Mouse (Mus musculus): Measurements from ENCODE around the gene Cfap61.

Gene Cfap61

DNA sequence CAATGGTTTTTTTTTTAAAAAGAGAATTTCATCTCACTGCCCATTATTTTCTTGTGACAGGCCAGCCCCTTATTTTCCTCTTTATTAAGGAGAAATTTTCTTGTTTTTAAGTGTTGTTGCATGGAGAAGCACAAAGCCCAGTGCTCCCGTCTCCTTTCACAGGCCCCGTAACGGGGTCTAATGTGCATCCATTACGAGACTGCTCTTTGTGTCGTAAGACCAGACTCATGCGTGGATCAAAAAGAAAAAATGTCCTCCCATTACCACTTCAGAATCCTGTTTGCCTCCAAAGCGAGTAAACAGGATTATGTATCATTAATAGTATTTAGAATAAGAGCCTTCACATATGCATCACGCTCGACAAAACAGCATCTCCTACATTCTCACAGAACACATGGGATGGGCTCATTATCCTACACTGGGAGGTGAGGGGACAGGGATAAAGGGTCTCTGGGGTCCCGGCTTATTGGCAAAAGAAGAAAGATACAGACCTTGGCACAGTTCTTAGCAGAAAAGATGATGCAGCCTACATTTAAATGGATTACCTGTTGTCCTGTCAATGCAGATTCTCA, 166.0 kb downstream of the Cfap61 start:
- POLR2A ChIA-PET: interaction anchor here in 1 of 4 experiments (1.1 kb wide), 1 partner anchor 16 kb away, joined by 4 read pairs; no protein-coding TSS in a partner anchor
- CTCF ChIA-PET: no interaction called here

DNA sequence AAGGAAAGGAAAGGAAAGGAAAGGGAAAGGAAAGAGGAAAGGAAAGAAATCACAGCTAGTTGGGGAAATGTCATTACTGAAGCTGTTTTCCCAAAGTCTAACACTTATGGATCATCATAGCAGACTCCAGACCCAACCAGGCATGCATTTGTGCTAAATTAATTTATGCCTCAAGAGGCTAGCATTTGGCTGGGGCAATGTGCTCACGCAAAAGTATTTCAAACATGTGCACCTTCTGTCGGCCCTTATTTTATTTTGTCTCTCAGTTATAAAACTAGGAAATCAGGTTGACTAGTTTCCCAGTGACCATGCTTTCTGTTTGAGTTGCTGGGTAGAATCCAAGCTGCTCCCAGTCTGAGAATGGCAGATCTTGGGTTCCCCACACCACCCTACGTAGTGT, 168.0 kb downstream of the Cfap61 start:
- POLR2A ChIA-PET: no interaction called here
- CTCF ChIA-PET: no interaction called here

DNA sequence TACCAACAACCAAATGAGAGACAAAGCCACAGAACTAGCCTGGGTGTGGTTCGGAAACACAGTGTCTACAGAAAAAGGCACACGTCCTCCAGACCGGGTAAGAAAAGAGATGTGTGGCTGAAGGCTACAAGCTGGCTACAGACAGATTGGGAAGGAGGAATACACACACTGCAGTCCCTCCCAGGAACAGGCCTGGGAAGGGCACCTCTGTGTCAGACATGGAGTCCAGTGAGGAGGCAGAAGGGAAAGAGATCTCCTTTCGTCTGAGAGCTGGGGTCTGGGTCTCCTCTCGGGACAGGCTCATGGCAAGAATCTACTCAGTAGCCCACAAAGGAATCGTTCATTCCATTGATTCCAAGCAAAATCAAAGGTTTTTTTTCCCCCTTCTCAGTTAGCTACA, 170.8 kb downstream of the Cfap61 start:
- POLR2A ChIA-PET: interaction anchor here in 1 of 4 experiments (1.0 kb wide), 1 partner anchor 907 kb away, joined by 3 read pairs; the partner anchor contains the start of gene Xrn2
- CTCF ChIA-PET: interaction anchor here in 1 of 4 experiments (0.7 kb wide), 1 partner anchor 63 kb away, joined by 4 read pairs; no protein-coding TSS in a partner anchor

DNA sequence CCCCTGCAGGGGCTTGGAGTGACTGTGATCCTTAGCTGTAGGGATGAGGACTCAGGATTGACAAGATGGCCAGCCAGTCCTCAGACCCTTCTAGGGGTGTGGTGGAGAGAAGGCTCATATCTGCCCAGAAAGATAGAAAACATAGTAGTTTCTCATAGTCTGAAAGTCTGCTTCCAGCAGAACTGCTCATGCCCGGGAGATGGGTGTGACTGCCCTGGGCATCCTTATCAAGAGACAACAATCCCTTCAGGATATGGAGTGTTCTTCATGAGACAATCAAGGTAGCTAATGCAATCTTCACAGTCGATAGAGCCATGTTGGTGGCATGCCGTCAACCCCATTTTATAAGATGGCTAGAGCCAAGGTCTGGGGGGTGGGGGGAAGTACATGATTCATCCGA, 173.4 kb downstream of the Cfap61 start:
- ChIA-PET POLR2A (no interaction called here), CTCF (no interaction called here)

DNA sequence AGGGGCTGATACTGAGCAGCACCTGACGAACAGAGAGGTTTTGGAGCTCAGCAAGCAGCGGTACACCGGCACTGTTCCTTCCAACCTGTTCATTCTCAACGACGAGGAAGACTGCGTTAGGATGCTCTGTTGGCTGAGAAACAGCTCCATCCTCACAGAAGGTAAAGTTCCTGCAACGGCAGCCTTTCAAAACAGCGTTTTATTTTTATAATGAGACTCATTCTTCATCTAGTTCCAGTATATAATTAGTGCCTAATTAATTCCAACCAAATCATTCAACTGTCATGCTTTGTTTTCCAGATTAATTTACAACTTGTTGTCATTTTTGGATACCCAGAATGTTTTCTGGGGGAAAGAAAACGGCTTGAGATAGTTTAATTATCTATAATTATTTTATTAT, 175.3 kb downstream of the Cfap61 start:
- CTCF ChIA-PET: no interaction called here
- POLR2A ChIA-PET: no interaction called here

DNA sequence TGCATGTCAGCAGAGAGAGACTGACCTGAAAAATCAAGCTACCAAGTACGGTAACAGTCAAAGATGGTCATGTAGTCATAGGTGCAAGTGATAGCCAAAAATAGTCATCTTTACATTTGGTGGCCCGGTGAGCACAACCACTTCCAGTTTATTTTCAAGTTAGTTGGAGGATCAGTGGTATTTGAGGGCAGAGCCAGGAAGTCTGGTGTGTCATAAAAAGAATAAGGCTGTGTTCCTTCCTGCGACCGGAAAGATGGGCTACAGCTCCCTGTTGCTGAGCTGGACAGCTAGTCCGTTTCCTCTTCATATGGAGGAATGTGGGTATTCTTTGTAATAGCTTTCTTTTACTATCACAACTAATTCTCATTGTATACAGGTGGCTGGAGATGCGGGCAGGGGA, 181.7 kb downstream of the Cfap61 start:
- ChIA-PET POLR2A (interaction anchor here in 1 of 4 experiments (0.6 to 0.9 kb wide), 4 partner anchors 13 to 55 kb away, joined by 3 to 4 read pairs (median 3); no protein-coding TSS in a partner anchor), CTCF (no interaction called here)

DNA sequence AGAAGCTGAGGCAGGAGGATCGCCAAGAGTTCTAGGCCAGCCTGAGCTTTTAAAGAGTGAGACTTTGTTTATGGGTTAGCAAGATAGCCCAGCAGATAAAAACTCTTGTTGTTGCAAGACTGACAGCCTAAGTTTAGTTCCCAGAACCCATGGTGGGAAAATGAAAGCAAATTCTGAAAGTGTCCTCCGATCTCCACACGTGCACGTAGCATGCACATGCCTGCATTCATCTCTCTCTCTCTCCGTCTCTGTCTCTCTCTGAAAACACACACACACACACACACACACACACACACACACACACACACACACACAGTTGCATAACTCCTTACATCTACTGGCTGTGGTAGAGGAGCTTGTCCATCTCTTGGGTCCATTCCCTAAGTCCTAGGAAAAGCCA, 182.1 kb downstream of the Cfap61 start:
- ChIA-PET POLR2A (interaction anchor here in 1 of 4 experiments (0.6 to 0.9 kb wide), 4 partner anchors 13 to 56 kb away, joined by 3 to 4 read pairs (median 3); no protein-coding TSS in a partner anchor), CTCF (no interaction called here)

DNA sequence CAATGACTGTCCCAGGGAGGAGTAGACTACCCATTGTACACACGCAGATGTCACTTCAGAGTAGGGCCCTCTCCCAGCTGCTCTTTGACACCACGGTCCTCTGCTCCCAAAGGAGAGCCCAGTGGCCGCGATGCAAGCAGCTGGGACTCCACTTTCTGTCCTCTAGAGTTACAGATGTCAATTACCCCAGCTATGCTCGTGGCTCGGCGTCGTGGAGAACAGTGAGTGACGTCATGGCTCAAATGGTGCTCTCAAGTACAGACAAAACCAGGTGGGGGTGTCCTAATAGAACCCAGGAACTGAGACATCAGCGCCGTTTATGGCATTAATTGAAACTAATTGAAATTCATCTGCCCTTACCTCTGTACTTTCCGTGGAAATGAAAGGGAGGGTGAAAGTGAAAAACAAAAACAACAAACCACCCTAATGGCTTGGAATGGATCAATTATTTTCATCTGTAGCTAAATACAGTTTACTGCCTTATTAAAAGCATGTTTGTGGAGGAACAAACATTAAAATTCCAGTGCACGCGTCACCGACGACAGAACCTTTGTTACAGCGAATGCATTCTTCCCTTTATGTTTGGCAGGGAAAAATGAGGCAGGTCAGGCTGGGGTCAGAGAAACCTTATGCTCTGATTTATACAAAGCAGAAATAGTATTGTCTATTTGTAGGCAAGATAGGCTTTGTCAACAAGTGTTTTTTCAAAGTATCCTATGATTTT, 182.8 kb downstream of the Cfap61 start:
- ChIA-PET CTCF (no interaction called here), POLR2A (interaction anchor here in 1 of 4 experiments (0.6 to 0.9 kb wide), 3 partner anchors 12 to 55 kb away, joined by 3 to 4 read pairs (median 3); no protein-coding TSS in a partner anchor)

DNA sequence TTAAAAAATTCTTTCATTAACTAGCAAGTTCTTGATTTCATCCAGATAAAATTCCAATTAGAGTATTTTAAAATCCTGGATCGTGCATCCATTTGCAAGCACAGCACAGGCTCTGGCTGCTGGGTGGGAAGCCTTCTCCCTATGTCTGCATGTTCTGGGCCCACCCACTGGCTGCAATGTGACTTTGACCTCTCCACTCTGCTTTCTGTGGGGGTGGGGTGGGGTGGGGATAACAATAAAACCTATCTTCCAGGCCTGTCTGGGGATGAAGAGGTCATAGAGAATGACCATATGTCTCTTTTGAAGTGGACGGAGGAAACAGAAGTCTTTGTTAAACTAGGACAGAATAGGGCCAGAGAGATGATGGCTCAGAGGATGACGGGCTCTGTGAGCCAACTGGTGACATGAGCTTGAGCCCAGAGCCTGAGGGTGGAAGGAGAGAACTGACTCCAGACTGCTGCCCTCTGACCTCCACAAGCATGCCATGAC, 183.4 kb downstream of the Cfap61 start:
- ChIA-PET CTCF (no interaction called here), POLR2A (interaction anchor here in 1 of 4 experiments (1.1 kb wide), 1 partner anchor 55 kb away, joined by 3 read pairs; no protein-coding TSS in a partner anchor)

DNA sequence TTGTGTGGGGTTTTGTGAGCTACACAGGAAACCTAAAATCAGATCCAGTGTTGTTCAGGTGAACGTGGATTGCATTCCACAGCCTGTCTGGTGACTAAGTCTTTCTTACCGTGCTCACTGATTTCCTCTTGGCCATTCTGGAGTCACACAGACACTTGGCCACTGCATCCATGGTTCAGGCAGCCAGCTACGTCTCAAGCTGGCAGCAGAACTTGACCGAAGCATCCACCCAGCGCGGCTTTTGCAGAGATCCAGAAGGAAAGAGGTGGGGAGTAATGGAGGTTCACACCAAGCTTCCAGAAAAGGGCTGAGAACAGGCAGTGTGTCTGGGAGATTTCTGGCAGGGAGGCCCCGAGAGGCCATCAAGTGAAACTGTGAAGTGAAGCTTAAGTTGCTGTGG, 187.0 kb downstream of the Cfap61 start:
- CTCF ChIA-PET: no interaction called here
- POLR2A ChIA-PET: interaction anchor here in 1 of 4 experiments (0.8 kb wide), 1 partner anchor 57 kb away, joined by 3 read pairs; no protein-coding TSS in a partner anchor

DNA sequence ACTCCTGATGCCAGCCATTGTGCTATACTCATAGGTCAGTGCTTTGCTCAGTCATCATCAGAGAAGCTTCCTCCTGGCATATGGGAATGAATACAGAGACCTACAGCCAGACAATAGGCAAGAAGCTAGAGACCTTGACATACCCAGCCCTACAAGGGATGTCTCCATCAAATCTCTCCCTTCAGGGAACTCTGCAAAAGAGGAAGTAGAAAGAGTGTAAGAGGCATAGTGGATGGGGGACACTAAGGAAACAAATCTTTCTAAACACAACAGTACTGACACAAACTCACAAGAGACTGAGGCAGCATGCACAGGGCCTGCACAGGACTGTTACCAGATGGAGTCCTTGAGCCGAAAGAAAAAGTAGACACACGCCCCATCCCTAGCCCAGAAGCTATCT, 190.5 kb downstream of the Cfap61 start:
- ChIA-PET CTCF (no interaction called here), POLR2A (no interaction called here)

DNA sequence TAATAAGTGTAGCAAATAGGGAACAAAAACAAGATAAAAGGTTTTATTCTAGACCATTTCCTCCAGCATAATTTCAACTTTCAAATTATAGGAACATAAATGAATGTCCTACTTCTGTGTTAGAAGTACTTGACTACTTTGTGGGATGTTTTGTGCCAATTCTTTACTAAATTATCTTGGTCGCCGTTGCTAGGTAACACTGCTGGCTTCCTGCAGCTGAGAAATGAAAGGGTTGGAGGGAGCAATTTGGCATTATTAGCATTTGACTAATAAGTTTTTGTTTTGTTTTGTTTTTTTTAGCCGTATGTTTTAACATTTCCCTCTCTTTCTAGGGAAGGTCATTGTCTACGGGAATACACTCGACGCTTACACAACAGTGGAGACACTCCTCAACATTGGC, 194.0 kb downstream of the Cfap61 start:
- ChIA-PET CTCF (no interaction called here), POLR2A (no interaction called here)

DNA sequence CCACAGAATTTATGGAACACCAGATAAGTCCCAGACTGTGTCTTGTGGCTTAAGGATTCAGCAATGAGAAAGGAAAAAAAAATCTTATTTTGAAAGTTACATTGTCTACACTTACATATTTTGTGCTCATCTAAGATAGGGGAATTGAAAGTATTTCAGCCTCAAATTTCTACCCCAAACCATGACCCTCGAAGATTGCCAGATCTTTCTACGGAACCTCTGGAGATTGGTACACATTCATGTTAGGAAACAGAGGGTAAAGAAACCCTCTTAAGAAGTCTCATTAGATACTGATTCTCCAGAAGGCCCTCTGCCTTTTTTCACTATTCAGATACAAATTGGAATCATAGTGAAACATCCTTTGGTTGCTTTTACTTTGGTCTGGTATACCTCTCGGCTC, 195.9 kb downstream of the Cfap61 start:
- CTCF ChIA-PET: no interaction called here

DNA sequence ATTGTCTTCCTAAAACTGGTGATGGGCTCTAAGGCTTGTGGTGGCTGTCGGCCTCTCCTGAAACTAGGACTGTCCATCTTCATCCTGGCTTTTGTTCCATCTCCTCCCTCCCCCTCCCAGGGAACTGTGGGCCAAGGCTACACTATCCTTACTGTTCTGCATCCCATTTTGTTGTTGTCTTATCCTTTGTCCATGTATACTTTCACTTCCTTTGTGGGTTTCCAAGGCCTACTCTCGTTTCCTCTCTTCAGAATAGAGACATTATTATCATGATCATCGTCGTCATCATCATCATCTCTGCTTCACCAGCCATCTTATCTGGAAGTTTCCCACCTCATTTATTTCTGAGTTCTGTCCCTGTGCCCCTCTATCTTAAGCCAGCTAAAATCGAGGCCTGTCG, 199.7 kb downstream of the Cfap61 start:
- CTCF ChIA-PET: no interaction called here
- POLR2A ChIA-PET: no interaction called here

More for the DNA sequence above, 195.9 kb downstream of the Cfap61 start:
- POLR2A ChIA-PET: no interaction called here

DNA sequence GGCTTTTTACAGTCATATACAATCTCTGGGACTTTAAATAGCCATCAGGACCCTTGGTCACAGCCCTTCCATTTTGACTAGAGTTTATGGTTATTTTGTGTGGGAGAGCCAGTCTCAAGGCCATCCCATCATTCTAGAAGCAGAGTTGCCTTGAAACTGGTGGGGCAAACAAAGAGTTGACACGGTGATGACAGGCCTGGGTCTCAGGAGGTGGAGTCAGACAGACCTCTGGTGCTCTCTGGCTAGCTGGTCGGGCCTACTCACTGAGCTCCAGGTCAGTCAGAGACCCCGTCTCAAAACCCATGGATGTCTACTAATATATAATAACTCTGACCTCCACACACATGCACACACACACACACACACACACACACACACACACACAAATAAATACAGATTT, 206.1 kb downstream of the Cfap61 start:
- POLR2A ChIA-PET: no interaction called here
- CTCF ChIA-PET: interaction anchor here in 1 of 4 experiments (0.6 kb wide), 1 partner anchor 91 kb away, joined by 4 read pairs; no protein-coding TSS in a partner anchor

DNA sequence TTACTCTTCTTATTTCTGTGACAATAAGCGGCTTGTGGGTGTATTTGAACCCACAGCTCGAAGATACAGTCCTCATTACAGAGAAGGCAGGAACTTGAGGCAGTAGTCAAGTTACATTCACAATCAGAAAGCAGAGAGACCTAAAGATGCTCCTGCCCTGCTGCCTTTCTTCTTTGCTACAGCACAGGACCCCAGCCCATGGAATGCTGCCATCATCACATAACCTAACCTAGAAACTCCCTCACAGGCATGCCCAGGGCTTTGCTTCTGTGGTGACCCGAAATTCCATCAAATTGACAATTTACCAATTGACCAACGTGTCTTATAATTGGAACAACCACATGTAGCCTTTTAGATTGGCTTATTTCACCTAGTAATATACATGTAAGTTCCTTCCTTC, 212.7 kb downstream of the Cfap61 start:
- ChIA-PET CTCF (no interaction called here), POLR2A (no interaction called here)

DNA sequence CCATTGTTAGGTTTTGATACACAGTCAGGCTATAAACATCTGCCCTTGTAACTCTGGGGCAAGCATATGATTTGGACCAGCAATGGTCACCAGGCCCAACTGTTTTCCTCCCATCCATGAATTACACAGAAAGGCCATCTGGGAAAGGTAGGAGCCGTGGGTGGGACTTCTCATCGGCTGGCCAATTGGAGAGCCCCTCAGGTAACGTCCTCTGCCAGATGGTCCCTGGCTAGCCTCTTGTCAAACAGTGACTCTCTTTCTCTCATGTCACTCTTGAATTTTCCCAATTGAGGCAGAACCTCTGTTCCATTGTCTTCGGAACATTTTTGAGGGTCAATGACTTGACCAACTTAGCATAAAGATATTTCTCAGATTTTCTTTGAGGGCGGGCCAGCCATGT, 213.2 kb downstream of the Cfap61 start:
- ChIA-PET CTCF (no interaction called here), POLR2A (no interaction called here)

DNA sequence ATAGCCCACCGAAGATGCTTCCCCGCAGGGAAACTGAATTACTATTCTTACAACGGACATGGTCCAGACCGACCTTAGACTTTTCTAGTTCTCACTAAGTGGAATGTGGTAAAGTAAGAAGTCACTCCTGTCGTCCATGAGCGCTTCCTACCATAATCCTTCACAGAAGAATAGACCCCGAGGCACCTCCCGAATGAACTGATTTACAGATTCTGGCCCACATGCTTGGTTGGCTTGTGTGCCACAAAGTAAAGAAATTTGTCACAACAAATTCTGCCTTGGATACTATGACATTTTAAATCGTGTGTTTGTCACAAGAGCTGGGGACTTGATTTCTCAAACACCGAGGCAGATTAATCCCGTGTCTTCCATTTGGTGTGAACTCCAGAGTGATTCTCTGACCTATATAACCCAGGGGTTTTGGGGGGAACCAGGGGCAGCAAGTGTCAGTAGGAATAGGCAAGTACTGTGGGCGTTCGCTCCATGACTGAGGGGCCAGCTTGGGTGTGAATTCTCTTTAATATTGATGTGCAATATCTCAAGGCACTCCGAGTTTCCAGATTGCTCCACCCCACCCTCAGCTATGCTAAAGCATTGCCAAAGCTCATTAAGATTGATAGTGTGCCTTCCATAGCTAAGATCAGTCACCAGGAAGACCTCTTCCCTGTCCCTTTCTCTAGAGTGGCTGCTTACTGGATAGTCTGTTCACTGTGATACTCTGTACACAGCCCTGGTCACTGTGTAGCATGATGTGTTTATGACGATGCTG, 214.8 kb downstream of the Cfap61 start:
- ChIA-PET CTCF (no interaction called here), POLR2A (interaction anchor here in 1 of 4 experiments (1.3 kb wide), 1 partner anchor 18 kb away, joined by 3 read pairs; no protein-coding TSS in a partner anchor)

DNA sequence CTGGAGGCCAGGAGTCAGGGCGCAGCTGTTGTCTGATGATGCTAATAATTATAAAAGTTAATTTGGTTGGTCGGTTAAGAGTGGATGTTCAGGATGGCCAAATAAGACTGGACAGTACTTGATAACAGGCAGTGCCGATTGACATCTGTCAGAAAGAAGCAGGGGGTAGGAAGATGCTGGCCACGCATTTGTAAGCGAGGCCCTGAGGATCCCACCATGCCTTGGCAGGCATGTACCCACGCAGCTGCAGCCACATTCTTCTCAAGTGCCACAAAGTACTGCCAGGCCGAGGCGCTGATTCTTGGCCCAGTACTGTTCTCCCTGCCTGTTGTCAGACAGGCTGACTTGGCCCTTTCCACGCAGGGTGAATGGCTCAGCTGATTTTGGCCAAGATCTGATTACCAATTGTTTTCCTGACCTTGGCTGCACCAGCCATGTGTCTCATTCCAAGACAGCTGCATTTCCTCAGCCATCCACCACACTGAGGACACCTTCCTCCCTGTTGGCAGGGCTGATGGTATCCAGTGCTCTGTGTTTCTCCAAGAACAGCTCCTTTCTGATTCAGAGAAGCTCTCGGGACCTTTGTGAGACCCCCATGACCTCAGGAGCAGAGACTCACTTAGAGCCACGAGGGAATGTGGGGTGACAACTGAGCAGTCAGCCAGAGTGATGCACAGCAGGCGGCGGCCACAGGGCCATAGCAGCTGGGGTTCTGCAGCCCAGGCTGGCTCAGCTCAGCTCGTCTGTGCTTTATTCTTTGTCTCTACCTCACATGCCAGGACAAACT, 233.6 kb downstream of the Cfap61 start:
- POLR2A ChIA-PET: interaction anchor here in 1 of 4 experiments (0.9 kb wide), 1 partner anchor 18 kb away, joined by 3 read pairs; no protein-coding TSS in a partner anchor
- CTCF ChIA-PET: no interaction called here
